Mouse (Mus musculus) MEL (cell line): ENCODE measurements around the gene Ccdc180. TPM values are rescaled to one million over a fixed set of nuclear protein-coding genes. Genes with fewer than 3 reads are reported as not detected.

ENCODE experiments used
- DNase-seq: peaks from one replicate; pipeline ENCODE4 v3.0.0; 2011; ENCODE audit warnings: low read depth, low spot score
- H3K27ac ChIP-seq: 2 replicates; pipeline ENCODE4 v1.5.1; 2012; ENCODE audit warnings: low read depth, mild to moderate bottlenecking, control low read depth, low read length, moderate library complexity; ENCODE audit not compliant: control insufficient read depth
- H3K27me3 ChIP-seq, 2 experiments: fragments of 150-350 bp in 1 of 2; sonication (generic) in 1 of 2; 2 replicates each; pipeline ENCODE4 v1.6.1; 2012; ENCODE audit warnings: low read length in 2 of 2, mild to moderate bottlenecking in 2 of 2, improper control_type of control experiment in 1 of 2, moderate library complexity in 1 of 2; ENCODE audit not compliant: insufficient read depth in 2 of 2, control insufficient read depth in 1 of 2
- H3K36me3 ChIP-seq, 2 experiments: 2 replicates each; pipeline ENCODE4 v1.6.1; 2012 to 2014; ENCODE audit warnings: low read length in 2 of 2, improper control_type of control experiment in 1 of 2, inconsistent platforms in 1 of 2, mild to moderate bottlenecking in 1 of 2; ENCODE audit not compliant: insufficient read depth in 2 of 2, control insufficient read depth in 1 of 2
- H3K4me1 ChIP-seq, 2 experiments: fragments of 150-350 bp in 1 of 2; sonication (generic) in 1 of 2; 2 replicates each; pipeline ENCODE4 v1.6.1; 2012; ENCODE audit warnings: low read length in 2 of 2, improper control_type of control experiment in 1 of 2, mild to moderate bottlenecking in 1 of 2; ENCODE audit not compliant: insufficient read depth in 2 of 2, control insufficient read depth in 1 of 2
- H3K4me3 ChIP-seq, 2 experiments: fragments of 150-350 bp in 1 of 2; sonication (generic) in 1 of 2; 2 replicates each; pipeline ENCODE4 v1.5.1; 2012; ENCODE audit warnings: low read depth in 2 of 2, low read length in 2 of 2, mild to moderate bottlenecking in 2 of 2, moderate library complexity in 2 of 2, control low read depth in 1 of 2, improper control_type of control experiment in 1 of 2; ENCODE audit not compliant: control insufficient read depth in 1 of 2, insufficient read depth in 1 of 2
- H3K79me2 ChIP-seq: 2 replicates; pipeline ENCODE4 v1.6.1; 2012; ENCODE audit warnings: mild to moderate bottlenecking, low read length, moderate library complexity; ENCODE audit not compliant: control insufficient read depth, poor library complexity, insufficient read depth
- H3K9ac ChIP-seq: 2 replicates; pipeline ENCODE4 v1.6.1; 2012; ENCODE audit warnings: low read depth, mild to moderate bottlenecking, control low read depth, low read length, moderate library complexity; ENCODE audit not compliant: control insufficient read depth, poor library complexity, severe bottlenecking
- H3K9me3 ChIP-seq: fragments of 150-350 bp; sonication (generic); replicated peaks from 2 replicates; pipeline ENCODE4 v1.6.1; 2012; ENCODE audit warnings: mild to moderate bottlenecking, low read length, improper control_type of control experiment, moderate library complexity; ENCODE audit not compliant: insufficient read depth
- BHLHE40 ChIP-seq: IDR thresholded peaks from 2 replicates; pipeline ENCODE4 v1.6.1; 2012; ENCODE audit warnings: low read depth, mild to moderate bottlenecking, inconsistent platforms, low read length, improper control_type of control experiment, borderline replicate concordance
- CHD1 ChIP-seq: IDR thresholded peaks from 2 replicates; pipeline ENCODE4 v1.6.1; 2012; ENCODE audit warnings: low read depth, mild to moderate bottlenecking, inconsistent platforms, low read length, improper control_type of control experiment
- CHD2 ChIP-seq: IDR thresholded peaks from 2 replicates; pipeline ENCODE4 v1.6.1; 2011; ENCODE audit warnings: low read length, improper control_type of control experiment
- E2F4 ChIP-seq: IDR thresholded peaks from 2 replicates; pipeline ENCODE4 v1.6.1; 2011; ENCODE audit warnings: low read depth, low read length, improper control_type of control experiment, borderline replicate concordance
- ELF1 ChIP-seq: IDR thresholded peaks from 2 replicates; pipeline ENCODE4 v1.6.1; 2014; ENCODE audit warnings: low read depth, mild to moderate bottlenecking, inconsistent platforms, low read length, improper control_type of control experiment, moderate library complexity
- EP300 ChIP-seq, 2 experiments: IDR thresholded peaks; 2 replicates each; pipeline ENCODE4 v1.6.1; 2011; ENCODE audit warnings: improper control_type of control experiment in 2 of 2, low read length in 2 of 2, low read depth in 1 of 2, mild to moderate bottlenecking in 1 of 2
- ETS1 ChIP-seq: IDR thresholded peaks from 2 replicates; pipeline ENCODE4 v1.6.1; 2012; ENCODE audit warnings: low read depth, mild to moderate bottlenecking, inconsistent platforms, low read length, improper control_type of control experiment, moderate library complexity
- HCFC1 ChIP-seq: IDR thresholded peaks from 2 replicates; pipeline ENCODE4 v1.6.1; 2012; ENCODE audit warnings: low read depth, mild to moderate bottlenecking, inconsistent platforms, low read length, improper control_type of control experiment, moderate library complexity
- JUND ChIP-seq: IDR thresholded peaks from 2 replicates; pipeline ENCODE4 v1.6.1; 2011; ENCODE audit warnings: low read depth, mild to moderate bottlenecking, improper control_type of control experiment, low read length
- MAX ChIP-seq: IDR thresholded peaks from 2 replicates; pipeline ENCODE4 v1.6.1; 2011; ENCODE audit warnings: low read length, improper control_type of control experiment
- MAZ ChIP-seq: IDR thresholded peaks from 2 replicates; pipeline ENCODE4 v1.6.1; 2012; ENCODE audit warnings: low read depth, mild to moderate bottlenecking, inconsistent platforms, low read length, improper control_type of control experiment
- MXI1 ChIP-seq: IDR thresholded peaks from 2 replicates; pipeline ENCODE4 v1.6.1; 2011; ENCODE audit warnings: mild to moderate bottlenecking, low read depth, low read length, improper control_type of control experiment
- MYB ChIP-seq: IDR thresholded peaks from 2 replicates; pipeline ENCODE4 v1.6.1; 2011; ENCODE audit warnings: mild to moderate bottlenecking, low read depth, low read length, improper control_type of control experiment
- MYC ChIP-seq: IDR thresholded peaks from 2 replicates; pipeline ENCODE4 v1.6.1; 2011; ENCODE audit warnings: low read depth, mild to moderate bottlenecking, low read length, improper control_type of control experiment, moderate library complexity
- RCOR1 ChIP-seq: IDR thresholded peaks from 2 replicates; pipeline ENCODE4 v1.6.1; 2012; ENCODE audit warnings: low read depth, mild to moderate bottlenecking, inconsistent platforms, low read length, improper control_type of control experiment
- SIN3A ChIP-seq: IDR thresholded peaks from 2 replicates; pipeline ENCODE4 v1.6.1; 2012; ENCODE audit warnings: low read length, improper control_type of control experiment, inconsistent platforms
- TAL1 ChIP-seq: IDR thresholded peaks from 2 replicates; pipeline ENCODE4 v1.6.1; 2012; ENCODE audit warnings: mild to moderate bottlenecking, inconsistent platforms, low read length, moderate library complexity, mixed read lengths
- USF2 ChIP-seq, 2 experiments: IDR thresholded peaks; 2 replicates each; pipeline ENCODE4 v1.6.1; 2011 to 2012; ENCODE audit warnings: improper control_type of control experiment in 2 of 2, low read length in 2 of 2, borderline replicate concordance in 1 of 2, inconsistent platforms in 1 of 2, low read depth in 1 of 2, mild to moderate bottlenecking in 1 of 2; ENCODE audit not compliant: insufficient read depth in 1 of 2
- ZC3H11A ChIP-seq: IDR thresholded peaks from 2 replicates; pipeline ENCODE4 v1.6.1; 2012; ENCODE audit warnings: low read depth, mild to moderate bottlenecking, inconsistent platforms, low read length, improper control_type of control experiment
- ZKSCAN1 ChIP-seq: IDR thresholded peaks from 2 replicates; pipeline ENCODE4 v1.6.1; 2012; ENCODE audit warnings: low read depth, mild to moderate bottlenecking, inconsistent platforms, low read length, improper control_type of control experiment, moderate library complexity
- ZMIZ1 ChIP-seq: IDR thresholded peaks from 2 replicates; pipeline ENCODE4 v1.6.1; 2012; ENCODE audit warnings: low read depth, mild to moderate bottlenecking, inconsistent platforms, low read length, improper control_type of control experiment, moderate library complexity
- ZNF384 ChIP-seq: IDR thresholded peaks from 2 replicates; pipeline ENCODE4 v1.6.1; 2012; ENCODE audit warnings: low read depth, mild to moderate bottlenecking, inconsistent platforms, low read length, improper control_type of control experiment
- polyA plus RNA-seq, 2 experiments: library from polyadenylated mRNA; stranded (reverse) in 1 of 2; unstranded in 1 of 2; fragments of >175 nt in 1 of 2; fragments of >200 nt in 1 of 2; gene quantifications; 2 replicates each; pipeline versions ENCODE4 v1.2.1 to v1.2.4; 2012; ENCODE audit warnings: low replicate concordance in 2 of 2, low read depth in 1 of 2; ENCODE audit not compliant: insufficient read length in 2 of 2, insufficient read depth in 1 of 2, missing spikeins in 1 of 2
- total RNA-seq: library from RNA; depleted of rRNA; stranded (reverse); fragments of 300-350 nt; gene quantifications from 2 replicates; pipeline ENCODE4 v1.2.3, GENCODE M21; 2012; rRNA removed

Ccdc180 gene
- total RNA-seq (0.07 and 0.08 TPM in 2 replicates), polyA plus RNA-seq (under 1 TPM in 1 of 2 experiments, not detected in 1; 0.31 TPM)

GRCm38 (mm10) chr4:45890066-45890761 is at the start of gene Ccdc180:
TSS of gene Ccdc180 (plus strand) at chr4:45890303.
- H3K27ac ChIP-seq, result no peak within 1 kb of the TSS
- H3K4me3 ChIP-seq, result no peak within 1 kb of the TSS
- peak; percentile 62 for DNase-seq
- H3K9me3 ChIP-seq, result no peaks in the 10 kb centered on the region
- H3K79me2 ChIP-seq, result no peaks in the 10 kb centered on the region
- H3K27me3 ChIP-seq, result peaks cover 0 to 4% of the 10 kb centered on the region in 2 experiments
- H3K4me1 ChIP-seq, result no peaks in the 10 kb centered on the region
- no peak within 1 kb of the TSS for H3K9ac ChIP-seq
- H3K36me3 ChIP-seq, result no peaks in the 10 kb centered on the region
- no peak for TF ChIP-seq RCOR1
- TF ChIP-seq E2F4, result no peak
- TF ChIP-seq MAX, result peak; percentile 55; the same call in 1 of the 2 replicates
- TF ChIP-seq MYC, result 0 out of 2 replicates have a peak, but pooled peaks have one; percentile 42
- no peak for TF ChIP-seq ELF1
- TF ChIP-seq MAZ, result no peak
- peak; percentile 59; the same call in 1 of the 2 replicates for TF ChIP-seq MXI1
- no peak for TF ChIP-seq BHLHE40
- no peak for TF ChIP-seq TAL1
- TF ChIP-seq SIN3A, result peak; percentile 42; the same call in 1 of the 2 replicates
- no peak for TF ChIP-seq CHD2
- TF ChIP-seq USF2 (IDR thresholded peaks at IDR 0.05; ENCODE audit: borderline replicate concordance in 1 of 2, insufficient read depth in 1 of 2, low read depth in 1 of 2, low read length in 2 of 2), result no peak
- no peak for TF ChIP-seq CHD1
- TF ChIP-seq ETS1, result no peak
- no peak for TF ChIP-seq JUND
- no peak for TF ChIP-seq EP300 (IDR thresholded peaks at IDR 0.05; ENCODE audit: low read depth in 1 of 2, low read length in 2 of 2)
- TF ChIP-seq MYB, result no peak
- no peak for TF ChIP-seq ZNF384
- no peak for TF ChIP-seq ZMIZ1
- TF ChIP-seq ZC3H11A, result no peak
- TF ChIP-seq ZKSCAN1, result no peak
- TF ChIP-seq HCFC1, result no peak
